Mouse (Mus musculus) CH12.LX (cell line): ENCODE results near the gene Zfp799.

ENCODE experiments used
- MAX ChIP-seq: IDR thresholded peaks from 2 replicates; pipeline ENCODE4 v1.6.1; 2011; ENCODE audit warnings: low read length, improper control_type of control experiment
- POLR2A ChIP-seq: IDR thresholded peaks from 2 replicates; pipeline ENCODE4 v1.6.1; 2011; ENCODE audit warnings: low read depth, mild to moderate bottlenecking, improper control_type of control experiment, low read length
- USF1 ChIP-seq: IDR thresholded peaks from 2 replicates; pipeline ENCODE4 v1.6.1; 2014; ENCODE audit warnings: low read depth, mild to moderate bottlenecking, inconsistent platforms, low read length, improper control_type of control experiment
- ZNF384 ChIP-seq: IDR thresholded peaks from 2 replicates; pipeline ENCODE4 v1.6.1; 2012; ENCODE audit warnings: low read depth, low read length, improper control_type of control experiment, inconsistent platforms

DNA sequence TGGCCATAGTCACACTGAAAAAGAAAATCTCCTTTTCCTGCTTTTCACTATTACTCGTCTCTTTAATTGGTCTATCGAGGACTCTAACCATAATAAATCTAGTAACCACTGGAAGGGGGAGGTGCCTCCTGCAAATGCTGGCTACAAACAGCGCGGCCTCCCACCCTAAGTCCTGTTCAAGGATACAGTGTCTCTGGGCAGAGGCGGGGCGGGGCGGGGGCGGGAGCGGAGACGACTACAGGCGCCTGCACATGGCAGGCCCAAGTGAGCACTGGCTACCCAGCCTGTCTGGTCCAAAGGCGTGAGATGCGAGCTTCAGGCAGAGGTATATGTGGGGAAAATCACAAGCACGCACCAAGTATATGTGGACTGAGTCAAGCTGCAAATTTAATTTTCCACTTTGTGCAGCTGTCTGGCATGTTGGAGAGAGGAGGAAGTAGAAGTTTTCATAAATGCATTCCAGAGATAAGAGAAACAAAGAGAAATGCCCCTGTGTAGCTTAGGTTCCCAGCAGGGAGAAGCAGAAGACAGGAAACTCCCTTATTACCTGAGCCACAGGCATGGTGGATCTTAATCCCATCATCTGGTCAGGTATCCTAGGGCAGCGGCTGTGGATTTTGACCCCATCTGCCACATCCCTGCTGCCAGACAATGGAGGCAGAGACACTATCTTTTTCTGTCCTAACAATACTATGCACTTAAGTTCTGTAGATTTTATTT lies 9.2 kb upstream of the Zfp799 start:
- TF ChIP-seq USF1 (no peak), POLR2A (no peak), MAX (no peak), ZNF384 (no peak)
